Mouse (Mus musculus): ENCODE data around the gene Gm5538. TPM values are rescaled to one million over a fixed set of nuclear protein-coding genes. Genes with fewer than 3 reads are reported as not detected.
A peak's percentile ranks its signal among the peaks of the same experiment; 100 is the strongest.

The Gm5538 gene
- polyA plus RNA-seq (2021) = not detected

DNA sequence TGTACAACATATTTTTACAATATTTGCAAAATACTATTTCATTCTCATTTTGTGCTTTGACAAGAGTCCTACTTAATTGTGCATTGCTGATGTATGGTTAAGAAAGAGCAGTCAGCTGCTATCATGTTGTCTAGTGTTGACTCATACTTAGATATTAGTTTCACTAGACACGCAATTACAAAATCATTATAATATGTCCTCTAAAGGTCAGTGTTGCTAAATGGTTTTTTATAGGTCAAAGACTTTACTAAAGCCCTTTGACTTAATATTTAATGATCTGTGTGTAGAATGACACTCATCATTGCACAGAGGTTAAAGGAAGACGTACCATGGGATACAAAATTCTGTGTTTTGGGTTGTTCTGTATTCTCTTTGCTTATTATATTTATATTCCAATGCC lies at the start of gene Gm5538:
Gene Gm5538 (plus strand): TSS at position 301 of the 400 bp plus-strand sequence.
- no peak for DNase-seq (ENCODE audit: low read depth, low spot score)
- in situ Hi-C loops (cut with MboI; ENCODE audit: low pct_unique_long_range_greater_than_20kb) = loop anchor here (10.0 kb wide), 1 partner anchor 95 kb away; no protein-coding TSS in a partner anchor
- no peak for TF ChIP-seq CTCF (IDR thresholded peaks at IDR 0.05)
- no peak for ATAC-seq
- no peaks in the 10 kb centered on the region for H3K27me3 ChIP-seq
- POLR2A ChIA-PET = no interaction called here
- CTCF ChIA-PET = no interaction called here

DNA sequence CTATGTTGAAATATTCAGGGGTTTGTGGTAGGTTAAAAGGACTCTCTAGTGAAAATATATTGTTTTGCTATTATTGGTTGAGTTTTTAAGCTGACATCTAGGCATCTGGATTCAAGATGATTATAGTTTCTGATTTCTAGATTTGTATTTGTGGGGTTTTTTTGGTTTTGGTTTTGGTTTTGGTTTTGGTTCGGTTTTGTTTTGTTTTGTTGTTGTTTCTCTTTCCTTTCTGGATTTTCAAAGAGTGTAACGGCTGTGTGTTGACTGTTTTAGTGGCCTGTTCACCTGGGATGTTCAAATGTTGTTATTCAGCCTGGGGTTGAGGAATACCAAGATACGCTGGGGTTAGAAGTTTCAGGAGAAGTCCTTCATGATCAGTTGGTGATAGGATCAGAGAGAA lies 32.2 kb upstream of the Gm5538 start:
- no peak for TF ChIP-seq CTCF (IDR thresholded peaks at IDR 0.05)
- H3K27me3 ChIP-seq = no peaks in the 10 kb centered on the region
- in situ Hi-C loops (cut with MboI; ENCODE audit: low pct_unique_long_range_greater_than_20kb) = no loop called here
- ChIA-PET POLR2A (no interaction called here), CTCF (no interaction called here)
- ATAC-seq = no peak
- no peak for DNase-seq (ENCODE audit: low read depth, low spot score)

DNA sequence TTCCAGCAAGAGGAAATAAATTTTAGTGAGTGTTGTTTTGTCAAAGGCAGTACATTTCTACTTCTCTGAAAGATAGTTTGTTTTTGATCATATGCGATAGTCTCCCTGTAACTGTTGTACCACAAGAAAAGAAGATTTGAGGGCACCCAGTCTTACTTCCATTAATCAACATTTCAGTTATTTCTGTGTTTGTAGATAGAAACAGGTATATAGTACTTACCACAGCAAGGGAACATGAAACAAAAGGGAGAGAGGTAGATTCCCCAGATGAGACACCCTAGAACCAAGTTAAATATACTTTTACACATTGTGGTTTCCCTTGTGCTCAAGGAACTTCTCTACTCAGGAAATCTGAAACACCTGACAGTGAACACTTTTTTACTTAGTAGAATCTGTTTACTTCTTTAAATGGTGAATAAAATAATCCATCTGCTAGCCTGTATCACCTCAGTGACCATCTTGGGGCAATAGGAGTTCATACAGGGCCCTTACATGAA lies 26.9 kb upstream of the Gm5538 start:
- CTCF ChIA-PET = no interaction called here
- ATAC-seq (no peak), DNase-seq (ENCODE audit: low read depth, low spot score) (no peak)
- no peaks in the 10 kb centered on the region for H3K27me3 ChIP-seq
- POLR2A ChIA-PET = no interaction called here
- no peak for TF ChIP-seq CTCF (IDR thresholded peaks at IDR 0.05)
- in situ Hi-C loops (cut with MboI; ENCODE audit: low pct_unique_long_range_greater_than_20kb) = no loop called here

DNA sequence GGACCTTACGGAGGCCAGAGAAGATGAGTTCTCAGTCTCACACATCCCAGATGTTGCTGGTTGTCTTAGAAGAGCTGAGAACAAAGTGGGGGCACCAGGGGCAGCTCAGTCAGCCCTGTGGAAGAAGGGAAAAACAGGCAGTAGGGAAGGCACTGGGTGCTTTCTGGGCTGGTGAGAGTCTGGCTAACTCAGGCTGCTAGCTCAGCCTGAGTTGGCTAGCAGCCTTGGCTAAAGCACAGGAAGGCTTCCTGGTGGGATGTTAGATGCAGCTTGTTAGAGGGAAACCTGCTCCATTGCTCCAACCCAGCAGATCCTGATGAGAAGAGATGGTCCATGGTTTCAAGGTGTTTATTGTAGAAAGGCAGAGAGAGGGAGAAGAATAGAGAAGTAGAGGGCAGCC lies 10.3 kb downstream of the Gm5538 start:
- DNase-seq (ENCODE audit: low read depth, low spot score) = no peak
- no peak for ATAC-seq
- H3K27me3 ChIP-seq = no peaks in the 10 kb centered on the region
- in situ Hi-C loops (cut with MboI; ENCODE audit: low pct_unique_long_range_greater_than_20kb) = loop anchor here (10.0 kb wide), 1 partner anchor 415 kb away; no protein-coding TSS in a partner anchor
- POLR2A ChIA-PET = no interaction called here
- CTCF ChIA-PET = interaction anchor here (1.2 kb wide), 1 partner anchor 169 kb away, joined by 3 read pairs; no protein-coding TSS in a partner anchor
- TF ChIP-seq CTCF (IDR thresholded peaks at IDR 0.05) = no peak

DNA sequence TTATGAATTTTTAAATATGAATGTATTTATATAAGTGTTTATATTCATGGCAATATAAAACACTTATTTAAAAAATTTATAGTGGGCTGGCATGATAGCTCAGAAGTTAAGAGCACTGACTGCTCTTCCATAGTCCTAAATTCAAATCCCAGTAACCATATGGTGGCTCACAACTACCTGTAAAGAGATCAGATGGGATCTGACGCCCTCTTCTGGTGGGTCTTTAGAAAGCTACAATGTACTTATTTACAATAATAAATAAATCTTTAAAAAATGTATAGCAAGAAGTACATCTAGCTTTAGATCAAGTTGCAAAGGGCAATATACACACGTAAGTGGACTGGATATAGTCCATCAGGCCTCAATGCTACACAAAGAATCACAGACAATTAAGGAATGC lies 14.6 kb downstream of the Gm5538 start:
- in situ Hi-C loops (cut with MboI; ENCODE audit: low pct_unique_long_range_greater_than_20kb) = loop anchor here (10.0 kb wide), 1 partner anchor 419 kb away; no protein-coding TSS in a partner anchor
- no peak for DNase-seq (ENCODE audit: low read depth, low spot score)
- no peak for ATAC-seq
- H3K27me3 ChIP-seq = no peaks in the 10 kb centered on the region
- ChIA-PET CTCF (interaction anchor here (1.1 to 3.2 kb wide), 3 partner anchors 623 to 667 kb away, joined by 3 to 16 read pairs (median 3); no protein-coding TSS in a partner anchor), POLR2A (no interaction called here)
- peak; percentile 64 for TF ChIP-seq CTCF (IDR thresholded peaks at IDR 0.05)

Other genes starting within 250 kb of the Gm5538 start
- not detected for gene Gm8298, start 131.3 kb downstream of the Gm5538 start, polyA plus RNA-seq (2021)
- not detected for gene C130079G13Rik, start 195.4 kb downstream of the Gm5538 start, polyA plus RNA-seq (2021)